Comparison of ENCODE assay signal across 8 mouse cellular contexts in the genomic region with DNA sequence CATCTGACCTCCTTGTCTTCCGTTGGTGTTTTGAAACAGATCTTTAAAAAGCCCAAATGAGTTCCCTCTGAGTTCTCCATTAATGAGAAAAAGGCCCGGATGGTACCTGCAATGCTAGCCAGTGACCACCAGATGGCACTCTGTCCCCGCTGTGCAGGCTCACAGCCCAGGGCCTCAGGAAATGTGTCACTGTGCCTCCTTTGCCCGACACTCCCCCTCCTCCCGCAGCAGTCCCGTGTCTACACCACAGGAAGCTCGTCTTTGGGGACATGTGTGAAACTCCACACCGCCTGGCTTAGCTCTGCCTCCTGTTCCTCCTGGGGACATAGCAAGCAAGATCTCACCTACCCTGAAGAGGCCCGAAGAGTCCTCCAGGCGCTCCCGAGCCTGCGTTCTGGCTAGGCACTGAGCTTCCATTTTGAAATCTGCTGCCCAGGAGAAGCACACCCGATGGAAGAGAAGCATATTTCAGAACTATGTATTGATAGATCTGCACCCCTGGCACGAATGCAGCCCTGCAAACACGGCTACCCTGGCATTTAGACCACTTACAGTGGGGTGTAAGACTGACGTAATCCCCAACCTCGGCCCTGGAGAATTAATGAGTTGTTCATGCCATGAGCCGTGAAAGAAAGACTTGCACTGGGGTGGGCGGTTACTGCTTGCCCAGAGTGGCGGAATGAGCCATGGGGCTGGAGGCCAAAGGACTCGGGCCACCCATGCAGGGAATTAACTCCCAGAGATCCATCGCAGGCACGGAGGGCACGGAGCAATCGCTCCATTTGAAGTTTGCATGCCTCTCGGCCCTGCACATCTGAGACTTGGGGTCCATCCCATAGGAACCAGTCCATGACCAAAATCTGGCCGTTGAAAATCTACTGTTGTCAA. TPM values are rescaled to one million over a fixed set of nuclear protein-coding genes. Genes with fewer than 3 reads are reported as not detected.
DNase-seq lines count a peak whose midpoint lies in the region; ATAC-seq and TF ChIP-seq lines count a peak whose summit lies in the region.

No protein-coding gene starts in this region.

- H3K9ac ChIP-seq in ES-Bruce4 (ENCODE audit: low read depth, poor library complexity, severe bottlenecking) = peak overlapping the region; percentile 43
- H3K9ac ChIP-seq in forebrain, embryonic 15.5 days (replicated peaks) = peak overlapping the region; percentile 57

- H3K9me3 ChIP-seq in ES-Bruce4 (replicated peaks; ENCODE audit: control insufficient read depth, insufficient read depth, low read length, poor library complexity, severe bottlenecking) = no peaks in the 10 kb centered on the region
- H3K9me3 ChIP-seq in forebrain, embryonic 15.5 days = no peaks in the 10 kb centered on the region

- ATAC-seq in forebrain, embryonic 15.5 days (replicated peaks) = peak; percentile 94
- ATAC-seq in neutrophil, adult 5-6 weeks (ENCODE audit: extremely low read depth, insufficient number of reproducible peaks, low FRiP score, poor library complexity, severe bottlenecking) = peak; percentile 95

- H3K27ac ChIP-seq in ES-Bruce4 (ENCODE audit: insufficient read depth, low read length) = no peak overlapping the region
- H3K27ac ChIP-seq in forebrain, embryonic 15.5 days (replicated peaks) = peak overlapping the region; percentile 94

- peak overlapping the region; percentile 48 for H3K4me3 ChIP-seq in ES-Bruce4 (ENCODE audit: low read depth, low read length)
- peak overlapping the region; percentile 43 for H3K4me3 ChIP-seq in forebrain, embryonic 15.5 days
- peak overlapping the region; percentile 52 for H3K4me3 ChIP-seq in lung, adult 2 months (replicated peaks; ENCODE audit: extremely low read depth, low read depth, low read length)

- no peaks in the 10 kb centered on the region for H3K4me1 ChIP-seq in ES-Bruce4 (ENCODE audit: control insufficient read depth, insufficient read depth, low read length)
- H3K4me1 ChIP-seq in forebrain, embryonic 15.5 days = peaks cover 17% of the 10 kb centered on the region
- peaks cover 5% of the 10 kb centered on the region for H3K4me1 ChIP-seq in lung, adult 2 months (ENCODE audit: control insufficient read depth, insufficient read depth, low read length)

- no peaks in the 10 kb centered on the region for H3K36me3 ChIP-seq in ES-Bruce4 (ENCODE audit: control insufficient read depth, insufficient read depth, low read length, poor library complexity, severe bottlenecking)
- H3K36me3 ChIP-seq in forebrain, embryonic 15.5 days = no peaks in the 10 kb centered on the region

- TF ChIP-seq CTCF in ES-Bruce4 (IDR thresholded peaks at IDR 0.05; ENCODE audit: low read depth, low read length) = peak; percentile 99
- TF ChIP-seq CTCF in lung, adult 2 months (IDR thresholded peaks at IDR 0.05; ENCODE audit: insufficient read depth, low read length) = peak; percentile 99

- no peak for TF ChIP-seq POLR2A in ES-Bruce4 (IDR thresholded peaks at IDR 0.05; ENCODE audit: insufficient read depth, low read length)
- TF ChIP-seq POLR2A in lung, adult 2 months (IDR thresholded peaks at IDR 0.05; ENCODE audit: borderline replicate concordance, extremely low read depth, low read depth, low read length) = peak; percentile 68; the same call in 1 of the 2 replicates

- intact Hi-C loops in heart, postnatal 25 days (cut with DNase I) = loop anchor here (1.0 to 5.0 kb wide), 7 partner anchors 70 to 475 kb away; partner anchors contain the start of gene Rbm34

- H3K4me2 ChIP-seq in forebrain, embryonic 15.5 days (replicated peaks) = peak overlapping the region; percentile 62

- H3K27me3 ChIP-seq in ES-Bruce4 (ENCODE audit: control insufficient read depth, insufficient read depth, low read length, poor library complexity, severe bottlenecking) = no peaks in the 10 kb centered on the region
- no peaks in the 10 kb centered on the region for H3K27me3 ChIP-seq in forebrain, embryonic 15.5 days

- peak; percentile 74; the same call in 1 of the 2 replicates for TF ChIP-seq EP300 in ES-Bruce4 (IDR thresholded peaks at IDR 0.05; ENCODE audit: insufficient read depth, low read depth, low read length)

- peak; percentile 92 for DNase-seq in cerebellum, adult 11 months
- DNase-seq in heart, postnatal 25 days (ENCODE audit: low spot score) = peak; percentile 88
- DNase-seq in layer of hippocampus, adult 18-20 months (ENCODE audit: low spot score in 2 of 2) = peak; percentile 90 to 97
- peak; percentile 92 for DNase-seq in lung, adult 2 months
- peak; percentile 81 to 87 for DNase-seq in thymus, adult 18-20 months

- WGBS in forebrain, embryonic 15.5 days = 4% methylated on average over 27 of the region's 27 CpGs
- WGBS in lung, adult 2 months = 22% methylated on average over 27 of the region's 27 CpGs

RNA-seq across cellular contexts. Expression of gene Tarbp1, which starts 22.9 kb away (rescaled TPM):
- 12.9 and 13.8 TPM in 2 replicates for polyA plus RNA-seq in ES-Bruce4 (2011; ENCODE audit: insufficient read depth, insufficient read length, low read depth, missing spikeins)
- 1.6 and 1.9 TPM in 2 replicates for polyA plus RNA-seq in forebrain, embryonic 15.5 days (2015; fragmentation: Nextera tagmentation; extraction: Ambion mirVana)
- total RNA-seq in heart, postnatal 25 days (2021) = 1 to 10 TPM; 4.0 to 5.1 TPM
- total RNA-seq in layer of hippocampus, adult 18-20 months (2021) = 1 to 10 TPM; 3.9 to 4.2 TPM
- 4.4 TPM in 2 replicates for polyA plus RNA-seq in lung, adult 2 months (2012; rRNA removed)
- 3.1 and 4.2 TPM in 2 replicates for total RNA-seq in neutrophil, adult 5-6 weeks (2017)
